Mouse (Mus musculus) layer of hippocampus, adult 11-12 months (tissue): ENCODE measurements at regions not wholly inside any gene's neighbourhood (a gene's known extent, or its start where the extent isn't known, plus 50 kb on each side); places are given as distances from the start of the nearest gene placed in this dataset.

ENCODE experiments used
- DNase-seq: peaks from one replicate; pipeline ENCODE4 v3.0.0; 2022; ENCODE audit warnings: low spot score

GRCm38 (mm10) chr8:15487579-15487978, 441.7 kb upstream of the BB014433 start:
- no peak for DNase-seq

- DNase-seq = no peak
These were observed 424.7 kb upstream of the BB014433 start for GRCm38 (mm10) chr8:15470561-15470960.

- no peak for DNase-seq
These were observed 422.9 kb upstream of the BB014433 start for GRCm38 (mm10) chr8:15468540-15469476.

GRCm38 (mm10) chr8:15438546-15438945, 392.7 kb upstream of the BB014433 start:
- DNase-seq = no peak

- DNase-seq = no peak
These were observed 348.8 kb upstream of the BB014433 start for GRCm38 (mm10) chr8:15394722-15395115.

- no peak for DNase-seq
These were observed 348.3 kb upstream of the BB014433 start for GRCm38 (mm10) chr8:15393936-15394721.

- DNase-seq = no peak
These were observed 346.2 kb upstream of the BB014433 start for GRCm38 (mm10) chr8:15392056-15392455.

- no peak for DNase-seq
These were observed 342.9 kb upstream of the BB014433 start for GRCm38 (mm10) chr8:15388791-15389190.

- no peak for DNase-seq
These were observed 321.2 kb upstream of the BB014433 start for GRCm38 (mm10) chr8:15367063-15367462.

- no peak for DNase-seq
These were observed 318.7 kb upstream of the BB014433 start for GRCm38 (mm10) chr8:15364546-15364945.

GRCm38 (mm10) chr8:15344151-15344550, 298.3 kb upstream of the BB014433 start:
- no peak for DNase-seq

- no peak for DNase-seq
These were observed 297.7 kb upstream of the BB014433 start for GRCm38 (mm10) chr8:15343616-15344015.

GRCm38 (mm10) chr8:15334532-15334931, 288.7 kb upstream of the BB014433 start:
- no peak for DNase-seq

- no peak for DNase-seq
These were observed 281.4 kb upstream of the BB014433 start for GRCm38 (mm10) chr8:15327312-15327711.

GRCm38 (mm10) chr8:15323421-15323820, 277.5 kb upstream of the BB014433 start:
- no peak for DNase-seq

- DNase-seq = no peak
These were observed 272.4 kb upstream of the BB014433 start for GRCm38 (mm10) chr8:15318082-15318816.

- no peak for DNase-seq
These were observed 267.6 kb upstream of the BB014433 start for GRCm38 (mm10) chr8:15313481-15313880.

- no peak for DNase-seq
These were observed 265.6 kb upstream of the BB014433 start for GRCm38 (mm10) chr8:15311509-15311908.

GRCm38 (mm10) chr8:15311045-15311444, 265.2 kb upstream of the BB014433 start:
- no peak for DNase-seq

- no peak for DNase-seq
These were observed 258.3 kb upstream of the BB014433 start for GRCm38 (mm10) chr8:15304143-15304677.

- no peak for DNase-seq
These were observed 227.9 kb upstream of the BB014433 start for GRCm38 (mm10) chr8:15273775-15274174.
